Mouse (Mus musculus) hindbrain, embryonic 13.5 days (tissue): ENCODE data around the gene Gm13723. TPM values are rescaled to one million over a fixed set of nuclear protein-coding genes. Genes with fewer than 3 reads are reported as not detected.

ENCODE experiments used
- ATAC-seq: fragments of 200-750 bp; cut with Nextera tagmentation; 2 replicates; pipeline ENCODE4 v1.8.0; 2017; ENCODE audit warnings: moderate TSS enrichment; ENCODE audit not compliant: low FRiP score
- H3K27ac ChIP-seq: fragments of 300-500 bp; sonication (generic); 2 replicates; pipeline ENCODE4 v1.5.1; 2015; ENCODE audit warnings: inconsistent platforms, mild to moderate bottlenecking, moderate library complexity
- H3K27me3 ChIP-seq: fragments of 300-500 bp; sonication (generic); 2 replicates; pipeline ENCODE4 v1.6.1; 2015; ENCODE audit warnings: mild to moderate bottlenecking, inconsistent platforms
- H3K36me3 ChIP-seq: fragments of 300-500 bp; sonication (generic); 2 replicates; pipeline ENCODE4 v1.6.1; 2015; ENCODE audit warnings: mild to moderate bottlenecking, inconsistent platforms
- H3K4me1 ChIP-seq: fragments of 300-500 bp; sonication (generic); replicated peaks from 2 replicates; pipeline ENCODE4 v1.6.1; 2015; ENCODE audit warnings: inconsistent platforms
- H3K4me2 ChIP-seq: fragments of 300-500 bp; sonication (generic); 2 replicates; pipeline ENCODE4 v1.6.1; 2015; ENCODE audit warnings: inconsistent platforms, mild to moderate bottlenecking, moderate library complexity
- H3K4me3 ChIP-seq: fragments of 300-500 bp; sonication (generic); 2 replicates; pipeline ENCODE4 v1.5.1; 2015; ENCODE audit warnings: mild to moderate bottlenecking, inconsistent platforms
- H3K9ac ChIP-seq: fragments of 300-500 bp; sonication (generic); 2 replicates; pipeline ENCODE4 v1.6.1; 2015; ENCODE audit warnings: mild to moderate bottlenecking, inconsistent platforms
- H3K9me3 ChIP-seq: fragments of 300-500 bp; sonication (generic); 2 replicates; pipeline ENCODE4 v1.6.1; 2016; ENCODE audit warnings: inconsistent platforms
- WGBS: fragments of 180-500 bp; shearing (Covaris S2); methylation state at CpG from one replicate; pipeline ENCODE4 v1.1.7; 2015; 5-methylcytosine and 5-hydroxymethylcytosine counted together
- polyA plus RNA-seq: library from polyadenylated mRNA; unstranded; fragments of >200 nt; fragmentation: Nextera tagmentation; extraction: Ambion mirVana; gene quantifications from 2 replicates; pipeline ENCODE4 v1.2.1, GENCODE M21; 2015

Gm13723 gene
- not detected in 2 replicates for polyA plus RNA-seq

DNA sequence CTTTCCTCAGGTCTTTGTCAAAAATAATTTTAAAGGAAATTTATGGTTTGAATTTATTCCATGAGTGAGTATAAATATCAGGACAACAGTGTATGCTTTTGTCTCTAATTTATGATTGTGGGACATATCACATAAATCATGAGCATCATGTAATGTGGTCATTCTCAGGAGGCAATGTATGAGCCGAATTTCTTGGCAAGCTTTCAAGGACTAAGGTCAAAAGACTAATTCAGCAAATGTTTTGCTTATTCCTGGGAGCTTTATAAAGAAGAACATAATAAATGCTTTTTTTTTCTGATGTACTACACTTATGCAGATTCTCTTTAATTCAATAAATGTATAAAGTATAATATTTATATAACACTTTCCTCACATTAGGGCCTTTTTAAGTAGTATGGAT is at the start of gene Gm13723:
TSS of gene Gm13723 (minus strand) at position 101 of the 400 bp plus-strand sequence.
- no peaks in the 10 kb centered on the region for H3K36me3 ChIP-seq
- 53% methylated on average over 1 of the region's 1 CpGs for WGBS
- H3K9ac ChIP-seq, result no peak within 1 kb of the TSS
- H3K4me2 ChIP-seq, result no peak within 1 kb of the TSS
- ATAC-seq, result no peak
- no peaks in the 10 kb centered on the region for H3K4me1 ChIP-seq
- H3K9me3 ChIP-seq, result no peaks in the 10 kb centered on the region
- no peak within 1 kb of the TSS for H3K27ac ChIP-seq
- H3K4me3 ChIP-seq, result no peak within 1 kb of the TSS
- no peaks in the 10 kb centered on the region for H3K27me3 ChIP-seq

DNA sequence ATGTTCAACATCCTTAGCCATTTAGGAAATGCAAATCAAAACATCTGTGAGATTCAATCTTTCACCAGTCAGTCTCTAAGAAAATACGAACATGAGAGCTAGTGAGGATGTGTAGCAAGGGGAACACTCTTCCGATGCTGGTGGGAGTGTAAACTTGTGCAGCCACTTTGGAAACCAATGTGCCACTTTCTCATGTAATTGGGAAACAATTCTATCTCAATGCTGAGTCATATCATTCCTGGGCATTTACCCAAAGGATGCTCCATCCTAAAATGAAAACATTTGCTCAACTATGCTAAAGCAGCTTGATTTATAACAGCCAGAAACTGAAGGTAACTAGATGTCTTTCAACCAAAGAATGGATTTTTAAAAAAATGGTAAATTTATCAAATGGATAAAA is 31.0 kb upstream of the Gm13723 start:
- H3K4me3 ChIP-seq, result no peak overlapping the region
- H3K9me3 ChIP-seq, result no peaks in the 10 kb centered on the region
- no peaks in the 10 kb centered on the region for H3K27me3 ChIP-seq
- no peaks in the 10 kb centered on the region for H3K4me1 ChIP-seq
- H3K27ac ChIP-seq, result no peak overlapping the region
- H3K4me2 ChIP-seq, result no peak overlapping the region
- no peaks in the 10 kb centered on the region for H3K36me3 ChIP-seq
- H3K9ac ChIP-seq, result no peak overlapping the region
- no peak for ATAC-seq
- WGBS, result 91% methylated on average over 2 of the region's 2 CpGs

DNA sequence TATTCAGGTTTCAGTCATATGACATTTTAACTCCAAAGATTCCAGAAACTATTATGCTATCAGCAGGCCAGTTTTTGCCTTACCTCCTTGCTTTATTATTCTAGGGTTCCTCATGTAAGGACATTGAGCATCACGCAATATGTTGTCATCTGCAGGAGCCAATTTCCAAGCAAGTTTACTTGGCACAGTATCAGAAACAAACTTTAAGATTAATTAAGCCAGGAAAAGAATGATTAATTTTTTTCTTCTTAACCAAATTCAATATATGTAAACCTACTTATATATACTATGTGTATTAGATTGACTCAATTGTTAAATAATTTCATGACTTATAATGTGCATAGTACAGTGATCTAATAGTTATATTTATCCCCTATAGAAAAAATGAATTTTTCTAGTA is 17.5 kb upstream of the Gm13723 start, which contains the start of gene Olfr1097:
TSS of gene Olfr1097 (minus strand) at position 101 of the 400 bp plus-strand sequence.
- Histone ChIP-seq H3K9me3 (no peaks in the 10 kb centered on the region), H3K27ac (no peak within 1 kb of the TSS), H3K4me1 (no peaks in the 10 kb centered on the region), H3K27me3 (no peaks in the 10 kb centered on the region), H3K4me3 (no peak within 1 kb of the TSS), H3K9ac (no peak within 1 kb of the TSS), H3K36me3 (no peaks in the 10 kb centered on the region), H3K4me2 (no peak within 1 kb of the TSS)
- no peak for ATAC-seq
- WGBS, result 94% methylated on average over 1 of the region's 1 CpGs

DNA sequence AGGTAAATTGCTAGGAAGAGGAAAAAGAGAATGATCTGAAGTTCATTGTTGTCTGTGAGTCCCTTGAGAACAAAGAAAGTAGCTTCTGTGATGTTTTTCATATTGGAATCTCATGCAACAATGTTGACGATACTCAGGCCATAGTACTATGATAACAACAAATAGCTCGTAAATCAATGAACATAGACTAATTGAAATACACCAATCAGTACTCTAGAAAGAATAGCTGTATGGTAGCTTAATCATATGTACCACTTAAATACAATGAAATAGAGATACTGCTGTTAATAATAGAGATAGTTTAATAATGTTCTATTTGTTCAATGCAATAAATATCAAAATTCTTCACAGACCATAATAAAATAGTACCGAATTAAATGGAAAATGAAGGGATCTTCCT is 23.0 kb downstream of the Gm13723 start, which contains the start of gene Olfr1095:
TSS of gene Olfr1095 (minus strand) at position 101 of the 400 bp plus-strand sequence.
- Histone ChIP-seq H3K4me2 (no peak within 1 kb of the TSS), H3K9ac (no peak within 1 kb of the TSS), H3K27me3 (no peaks in the 10 kb centered on the region), H3K27ac (no peak within 1 kb of the TSS), H3K9me3 (no peaks in the 10 kb centered on the region), H3K4me1 (no peaks in the 10 kb centered on the region), H3K36me3 (no peaks in the 10 kb centered on the region), H3K4me3 (no peak within 1 kb of the TSS)
- ATAC-seq, result no peak
- WGBS, result 92% methylated on average over 3 of the region's 3 CpGs

DNA sequence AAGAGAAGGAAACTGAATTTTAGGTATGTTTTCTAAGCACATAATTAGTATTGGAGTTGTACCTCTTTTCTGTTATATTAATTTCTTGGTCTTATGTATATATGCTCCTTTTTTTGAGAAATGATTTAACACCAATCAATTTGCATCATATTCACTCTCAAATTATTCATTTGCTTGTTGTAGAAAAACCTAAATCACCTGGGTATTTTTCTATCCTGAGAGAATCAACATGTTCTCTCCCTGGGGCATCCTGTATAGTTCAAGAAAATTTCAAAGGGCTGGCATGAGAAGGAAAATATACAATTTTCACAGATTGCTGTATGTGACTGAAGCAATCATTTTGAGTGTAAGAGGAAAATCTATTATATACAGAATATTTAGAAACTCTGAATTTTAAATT is 50.2 kb downstream of the Gm13723 start, which contains the start of gene Olfr1094:
TSS of gene Olfr1094 (plus strand) at position 301 of the 400 bp plus-strand sequence.
- ATAC-seq, result no peak
- H3K4me1 ChIP-seq, result no peaks in the 10 kb centered on the region
- H3K9ac ChIP-seq, result no peak within 1 kb of the TSS

More for the DNA sequence above, 50.2 kb downstream of the Gm13723 start, which contains the start of gene Olfr1094:
- Histone ChIP-seq H3K4me3 (no peak within 1 kb of the TSS), H3K36me3 (no peaks in the 10 kb centered on the region), H3K27ac (no peak within 1 kb of the TSS), H3K9me3 (no peaks in the 10 kb centered on the region), H3K27me3 (no peaks in the 10 kb centered on the region), H3K4me2 (no peak within 1 kb of the TSS)

Other genes starting within 250 kb of the Gm13723 start
- gene Olfr1084, start 235.1 kb downstream of the Gm13723 start, polyA plus RNA-seq, result not detected in 2 replicates
- not detected in 2 replicates for gene Olfr1085, start 212.8 kb downstream of the Gm13723 start, polyA plus RNA-seq
- gene Olfr1086, start 194.7 kb downstream of the Gm13723 start, polyA plus RNA-seq, result not detected in 2 replicates
- not detected in 2 replicates for gene Olfr1087, start 176.4 kb downstream of the Gm13723 start, polyA plus RNA-seq
- gene Olfr1089, start 141.1 kb downstream of the Gm13723 start, polyA plus RNA-seq, result not detected in 2 replicates
- not detected in 2 replicates for gene Olfr1090, start 115.8 kb downstream of the Gm13723 start, polyA plus RNA-seq
- not detected in 2 replicates for gene Olfr1093, start 92.3 kb downstream of the Gm13723 start, polyA plus RNA-seq
- gene Olfr141, start 64.8 kb downstream of the Gm13723 start, polyA plus RNA-seq, result not detected in 2 replicates
- gene Olfr1094, start 50.1 kb downstream of the Gm13723 start, polyA plus RNA-seq, result not detected in 2 replicates
- gene Olfr1095, start 23.1 kb downstream of the Gm13723 start, polyA plus RNA-seq, result not detected in 2 replicates
- gene Olfr1097, start 17.4 kb upstream of the Gm13723 start, polyA plus RNA-seq, result not detected in 2 replicates
- not detected in 2 replicates for gene Olfr1098, start 49.7 kb upstream of the Gm13723 start, polyA plus RNA-seq
- gene Olfr1099, start 85.9 kb upstream of the Gm13723 start, polyA plus RNA-seq, result not detected in 2 replicates
- not detected in 2 replicates for gene Olfr1100, start 105.2 kb upstream of the Gm13723 start, polyA plus RNA-seq
- not detected in 2 replicates for gene Olfr1101, start 116.4 kb upstream of the Gm13723 start, polyA plus RNA-seq
- not detected in 2 replicates for gene Olfr1102, start 123.6 kb upstream of the Gm13723 start, polyA plus RNA-seq
- gene Olfr1104, start 152.3 kb upstream of the Gm13723 start, polyA plus RNA-seq, result not detected in 2 replicates
- gene Olfr1105, start 161.7 kb upstream of the Gm13723 start, polyA plus RNA-seq, result not detected in 2 replicates
- gene Olfr1106, start 177.5 kb upstream of the Gm13723 start, polyA plus RNA-seq, result not detected in 2 replicates
- gene Olfr1107, start 201.0 kb upstream of the Gm13723 start, polyA plus RNA-seq, result not detected in 2 replicates
- gene Olfr1109, start 221.2 kb upstream of the Gm13723 start, polyA plus RNA-seq, result not detected in 2 replicates
- not detected in 2 replicates for gene Olfr259, start 239.8 kb upstream of the Gm13723 start, polyA plus RNA-seq